Mouse (Mus musculus): Measurements from ENCODE around the gene Hnrnpdl.

Gene Hnrnpdl

DNA sequence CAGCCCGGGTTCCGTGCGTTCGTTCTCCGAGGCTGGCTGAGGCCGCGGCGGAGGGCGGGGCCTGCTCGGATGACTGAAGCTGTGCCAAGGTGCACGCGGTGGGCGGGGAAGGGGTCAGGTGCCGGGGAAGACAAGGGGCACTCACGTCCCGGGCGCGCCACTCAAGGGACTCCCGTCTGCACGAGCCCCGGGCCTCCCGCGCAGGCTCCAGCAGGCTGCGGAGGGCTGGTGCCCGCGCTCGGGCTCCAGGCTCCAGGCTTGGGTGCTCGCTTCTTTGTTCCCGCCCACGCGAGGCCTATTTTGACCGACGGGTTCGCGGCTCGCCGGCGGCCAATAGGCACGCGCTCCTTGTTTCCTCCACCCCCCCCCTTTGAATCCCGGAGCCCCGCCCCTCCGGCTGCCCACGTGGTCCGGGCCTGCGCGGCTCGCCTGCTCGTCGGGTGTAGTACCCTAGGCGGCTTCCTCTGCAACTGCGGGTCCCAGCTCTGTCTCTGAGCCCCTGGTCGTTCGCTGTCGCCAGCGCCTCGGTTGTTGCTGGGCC lies at the start of gene Hnrnpdl, which contains the start of gene Enoph1:
Gene Hnrnpdl, minus strand, starts transcription at position 63 of the 541 bp plus-strand sequence.
Gene Enoph1, plus strand, starts transcription at position 384 of the 541 bp plus-strand sequence.
- peak; percentile 84 for DNase-seq (ENCODE audit: low read depth, low spot score)

DNA sequence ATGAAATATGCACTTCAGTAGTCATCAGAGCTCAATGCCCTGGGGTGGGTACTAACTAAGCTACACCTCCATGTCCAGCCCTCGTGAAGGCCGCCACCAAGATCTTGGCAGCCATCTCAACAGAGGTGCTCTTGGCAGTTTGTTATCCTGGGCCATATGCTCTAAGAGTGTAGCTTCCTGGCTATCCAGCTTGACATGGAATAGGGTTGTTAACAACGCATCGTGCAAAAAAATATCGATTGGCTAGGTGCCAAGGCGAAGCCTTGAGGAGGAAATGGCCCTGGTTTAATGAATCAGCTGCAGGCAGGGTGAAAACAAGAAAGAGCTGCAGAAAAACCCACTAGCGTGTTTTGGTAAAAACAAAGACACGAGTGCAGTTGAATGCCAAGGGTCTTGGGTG lies 45.6 kb upstream of the Hnrnpdl start:
- no peak for DNase-seq (ENCODE audit: low read depth, low spot score)

DNA sequence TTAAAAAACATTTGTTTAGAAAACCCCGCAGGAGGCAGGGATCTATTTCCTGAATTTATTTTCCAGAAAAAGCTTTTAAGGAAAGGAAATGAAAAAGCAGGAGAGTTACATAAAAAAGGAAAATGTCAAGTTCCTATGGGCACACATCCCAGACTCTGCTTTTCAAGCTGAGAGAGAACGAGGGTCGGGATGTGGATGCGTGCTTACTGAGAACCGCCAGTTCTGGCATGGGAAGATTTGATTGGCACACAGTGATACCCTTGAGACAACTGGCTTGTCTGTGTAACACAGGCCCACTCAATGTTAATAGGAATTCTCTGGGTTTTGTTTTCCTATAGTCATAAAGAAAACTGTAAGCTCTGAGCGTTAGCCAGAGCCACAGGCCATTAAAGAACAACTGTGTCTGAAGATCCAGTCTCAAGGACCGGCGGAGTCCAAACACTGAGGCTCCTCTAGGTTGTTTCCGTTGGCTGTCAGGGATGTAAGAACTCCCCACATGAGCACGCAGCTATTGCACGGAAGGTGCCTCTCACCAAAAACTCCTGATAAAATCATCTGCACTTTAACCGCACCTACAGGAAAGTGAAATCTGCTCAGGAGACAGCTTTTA lies 44.6 kb upstream of the Hnrnpdl start:
- DNase-seq (ENCODE audit: low read depth, low spot score): no peak

DNA sequence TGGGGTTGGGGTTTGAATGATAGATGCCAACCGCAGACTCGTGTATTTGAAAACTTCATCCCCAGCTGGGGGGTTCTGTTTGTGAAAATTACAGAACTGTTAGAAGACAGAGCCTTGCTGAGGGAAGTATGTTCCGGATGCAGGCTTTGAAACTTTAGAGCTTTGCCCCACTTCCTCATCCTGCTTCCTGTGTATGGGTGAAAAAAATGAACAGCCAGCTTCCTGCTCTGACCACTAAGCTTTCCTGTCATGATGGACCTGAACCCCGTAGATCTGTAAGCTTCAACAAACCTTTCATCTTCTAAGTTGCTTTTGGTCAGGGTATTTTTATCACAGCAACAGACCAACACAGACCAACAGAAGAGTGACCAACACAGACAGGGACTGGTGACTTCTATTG lies 42.5 kb upstream of the Hnrnpdl start:
- no peak for DNase-seq (ENCODE audit: low read depth, low spot score)

DNA sequence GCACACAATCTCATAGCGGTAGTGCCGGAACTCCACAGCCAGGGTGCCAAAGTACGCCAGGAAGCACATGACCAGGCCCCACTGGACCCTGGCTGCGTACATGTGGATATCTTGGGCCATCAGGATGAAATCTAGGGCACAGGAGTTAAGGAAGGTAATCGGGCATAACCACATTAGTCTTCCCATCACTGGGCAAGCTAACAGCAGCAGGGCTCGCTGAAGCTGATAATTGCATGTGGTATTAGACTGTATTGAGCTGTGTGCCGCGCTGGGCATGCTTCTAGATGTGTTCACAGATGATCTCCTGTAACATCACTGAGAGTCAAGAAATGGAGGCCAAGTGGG lies 40.4 kb upstream of the Hnrnpdl start:
- DNase-seq (ENCODE audit: low read depth, low spot score): no peak

DNA sequence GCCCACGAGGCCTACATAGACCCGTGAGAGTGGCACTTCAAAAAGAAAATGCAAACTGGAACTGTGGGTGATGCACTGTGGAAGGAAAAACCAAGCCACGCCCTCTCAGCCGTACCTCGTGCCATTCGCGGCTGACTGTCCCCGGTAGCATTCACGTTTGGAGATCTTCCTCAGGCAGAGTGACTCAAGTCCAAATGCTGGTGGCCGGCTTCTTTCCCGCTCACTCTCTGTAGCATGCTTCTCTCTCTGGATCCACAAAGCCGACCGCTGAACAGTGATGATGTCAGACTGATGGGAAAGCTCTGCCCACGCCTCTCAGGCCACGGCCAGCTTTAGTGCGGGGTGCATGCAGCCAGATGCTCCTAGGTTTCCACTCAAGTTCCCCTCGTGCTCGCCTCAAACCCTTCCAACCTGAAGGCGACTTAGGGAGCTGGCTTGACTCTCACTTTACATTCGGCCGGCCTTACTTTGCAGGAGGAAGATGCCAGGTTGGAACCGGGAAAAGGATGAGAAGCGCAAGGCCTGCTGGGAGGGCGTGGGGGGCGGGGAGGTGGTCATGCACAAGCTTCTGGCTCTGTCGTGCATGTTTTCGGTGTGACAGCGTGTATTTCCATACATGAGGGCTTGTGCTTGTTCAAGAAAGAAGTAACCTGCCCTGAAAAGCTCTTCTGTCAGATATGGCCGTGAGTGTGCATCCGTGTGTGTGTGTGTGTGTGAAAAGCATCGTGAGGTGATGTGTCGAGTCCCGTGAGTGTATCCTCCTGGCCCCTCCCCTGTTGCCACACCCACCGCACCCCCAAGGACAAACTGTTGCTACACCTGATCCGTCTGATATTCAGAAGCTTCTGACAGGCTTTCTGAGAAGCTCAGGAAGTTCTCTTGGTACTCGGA lies 39.8 kb upstream of the Hnrnpdl start:
- no peak for DNase-seq (ENCODE audit: low read depth, low spot score)

DNA sequence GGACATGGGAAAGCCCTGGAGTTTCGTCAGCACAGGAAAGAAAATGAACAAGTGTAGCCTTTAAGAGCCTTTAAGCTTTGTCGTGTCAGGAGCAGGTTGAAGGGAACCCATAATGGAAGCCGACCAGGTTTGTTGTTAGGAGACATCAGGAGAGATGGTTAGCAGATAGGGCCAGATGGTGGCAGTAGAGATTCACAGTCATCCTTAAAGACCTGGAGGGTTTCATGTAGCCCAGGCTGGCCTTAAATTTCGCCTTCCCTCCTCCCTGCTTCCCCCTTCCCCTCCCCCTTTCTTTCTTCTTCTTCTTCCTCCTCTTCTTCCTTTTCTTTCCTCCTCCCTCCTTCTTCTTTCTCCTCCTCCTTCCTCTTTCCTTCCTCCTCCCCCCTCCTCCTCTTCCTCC lies 35.1 kb upstream of the Hnrnpdl start:
- DNase-seq (ENCODE audit: low read depth, low spot score): no peak

DNA sequence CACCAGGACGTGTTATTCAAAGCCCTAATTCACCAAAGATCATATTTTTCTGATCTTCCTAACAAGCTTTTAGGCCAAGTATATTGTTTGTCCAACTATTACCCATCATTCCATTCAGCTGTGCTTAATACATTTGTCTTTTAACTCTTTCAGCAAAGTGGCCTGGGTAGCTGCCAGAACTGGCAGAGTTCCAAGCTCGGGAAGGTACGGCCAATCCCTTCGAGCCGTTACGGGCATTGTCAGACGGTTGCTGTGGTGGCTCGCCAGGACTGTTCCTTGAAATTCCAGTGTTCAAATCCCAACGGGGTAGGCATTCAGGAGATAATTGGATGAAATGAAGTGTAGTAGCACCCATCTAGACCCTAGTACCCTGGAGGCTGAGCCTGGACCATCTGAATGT lies 33.1 kb upstream of the Hnrnpdl start:
- DNase-seq (ENCODE audit: low read depth, low spot score): no peak

DNA sequence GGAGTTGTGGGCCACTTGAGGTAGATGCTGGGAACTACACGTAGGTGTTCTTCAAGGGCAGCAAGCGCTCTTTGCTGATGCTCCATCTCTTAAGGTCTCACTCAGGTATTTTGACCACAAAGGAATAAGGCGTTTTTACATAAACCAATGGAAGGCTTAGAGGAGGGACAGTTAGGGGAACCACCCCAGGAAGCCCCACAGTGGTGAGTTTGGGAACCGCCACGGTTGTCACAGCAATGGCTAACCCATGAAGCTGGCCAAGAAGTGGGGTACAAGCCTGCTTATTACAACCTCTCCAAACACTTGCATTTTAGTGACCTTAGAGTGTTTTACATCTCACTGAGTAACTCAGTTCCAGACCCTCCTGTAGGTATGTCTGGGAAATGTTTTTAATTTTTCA lies 32.1 kb upstream of the Hnrnpdl start:
- DNase-seq (ENCODE audit: low read depth, low spot score): no peak

DNA sequence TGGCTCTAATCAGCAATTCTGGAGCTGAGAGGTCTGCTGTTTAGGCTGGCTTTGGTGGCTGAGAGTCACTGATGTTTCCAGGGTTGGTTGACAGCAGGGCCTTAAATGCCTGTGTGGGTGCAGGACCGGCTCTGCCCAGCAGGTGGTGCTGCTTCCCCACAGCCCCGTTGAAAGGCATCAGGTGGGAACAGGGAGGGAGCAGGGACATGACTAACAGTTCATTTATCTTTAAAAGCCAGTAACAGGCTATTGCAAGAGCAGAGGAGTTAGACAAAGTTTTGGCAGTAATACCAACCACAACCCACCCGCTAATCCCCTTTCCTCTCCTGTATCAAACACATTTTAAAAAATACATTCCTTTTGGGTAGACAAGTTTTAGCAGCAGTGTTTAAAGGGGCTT lies 30.8 kb upstream of the Hnrnpdl start:
- DNase-seq (ENCODE audit: low read depth, low spot score): peak; percentile 66

DNA sequence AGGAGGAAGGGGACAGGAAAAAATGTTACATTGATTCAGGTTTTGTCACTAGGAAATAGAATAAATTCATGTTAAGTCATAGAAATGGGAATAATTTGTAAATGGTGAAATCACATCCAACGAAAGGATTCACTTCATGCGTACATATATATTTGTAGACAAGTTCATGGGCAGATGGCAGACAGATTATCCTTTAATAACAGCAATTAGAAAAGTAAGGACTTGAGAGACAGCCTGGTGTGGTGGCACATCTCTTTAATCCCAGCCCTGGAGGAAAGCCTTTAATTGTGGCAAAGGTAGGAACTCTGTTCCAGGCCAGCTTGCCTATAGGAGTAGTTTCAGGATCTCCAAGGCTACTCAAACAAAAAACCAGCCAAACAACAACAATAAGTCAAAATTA lies 30.1 kb upstream of the Hnrnpdl start:
- DNase-seq (ENCODE audit: low read depth, low spot score): no peak

DNA sequence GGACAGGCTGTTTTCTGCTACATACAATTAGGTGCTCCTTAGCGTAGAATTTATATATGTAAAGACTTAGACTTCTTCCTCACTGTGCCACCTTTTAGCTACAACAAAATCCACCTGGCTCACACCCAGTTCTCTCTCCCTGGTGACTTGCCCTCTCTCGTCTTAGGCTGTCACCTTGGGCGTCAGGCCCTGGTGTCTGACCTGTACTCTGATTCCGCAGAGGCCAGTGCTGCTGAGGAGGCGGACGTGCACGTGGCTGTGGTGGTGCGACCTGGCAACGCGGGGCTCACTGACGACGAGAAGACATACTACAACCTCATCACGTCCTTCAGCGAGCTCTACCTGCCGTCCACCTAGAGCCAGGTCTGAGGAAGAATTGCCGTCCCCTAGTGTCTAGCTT lies 28.1 kb upstream of the Hnrnpdl start:
- DNase-seq (ENCODE audit: low read depth, low spot score): no peak

DNA sequence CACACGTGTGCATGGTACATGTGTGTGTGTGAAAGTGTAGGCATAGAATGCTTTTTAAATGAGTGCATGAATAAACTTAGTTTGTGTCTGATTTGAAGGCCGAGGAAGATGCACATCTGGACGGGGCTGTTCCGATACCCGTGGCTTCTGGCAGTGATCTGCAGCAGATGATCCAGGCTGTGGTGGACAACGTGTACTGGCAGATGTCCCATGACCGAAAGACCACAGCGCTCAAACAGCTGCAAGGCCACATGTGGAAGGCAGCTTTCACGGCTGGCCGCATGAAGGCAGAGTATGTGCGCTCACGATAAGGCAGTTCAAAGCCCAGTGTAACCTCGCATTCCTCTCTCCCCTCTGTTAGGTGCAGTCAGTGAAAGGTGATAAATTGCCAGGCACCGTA lies 21.4 kb upstream of the Hnrnpdl start:
- DNase-seq (ENCODE audit: low read depth, low spot score): no peak

DNA sequence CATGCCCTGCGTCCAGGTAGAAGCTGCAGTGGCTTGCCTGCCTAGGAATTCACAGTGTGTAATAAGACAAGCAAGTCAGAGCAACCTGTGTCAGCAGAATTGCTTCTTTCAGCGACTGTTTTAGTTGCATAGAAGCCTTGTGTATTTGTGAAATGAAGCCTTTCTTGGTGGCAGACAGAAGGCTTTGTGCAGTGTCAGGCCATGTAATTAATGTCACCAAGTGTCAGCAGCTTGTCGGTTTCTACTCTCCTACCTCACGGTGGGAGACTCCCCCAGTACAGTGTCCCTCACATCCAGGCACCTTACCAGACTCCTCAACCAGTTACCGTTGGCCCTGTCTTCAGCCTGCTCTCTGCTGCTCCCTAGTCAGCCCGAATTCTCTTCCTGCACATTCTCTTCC lies 19.9 kb upstream of the Hnrnpdl start:
- DNase-seq (ENCODE audit: low read depth, low spot score): no peak

DNA sequence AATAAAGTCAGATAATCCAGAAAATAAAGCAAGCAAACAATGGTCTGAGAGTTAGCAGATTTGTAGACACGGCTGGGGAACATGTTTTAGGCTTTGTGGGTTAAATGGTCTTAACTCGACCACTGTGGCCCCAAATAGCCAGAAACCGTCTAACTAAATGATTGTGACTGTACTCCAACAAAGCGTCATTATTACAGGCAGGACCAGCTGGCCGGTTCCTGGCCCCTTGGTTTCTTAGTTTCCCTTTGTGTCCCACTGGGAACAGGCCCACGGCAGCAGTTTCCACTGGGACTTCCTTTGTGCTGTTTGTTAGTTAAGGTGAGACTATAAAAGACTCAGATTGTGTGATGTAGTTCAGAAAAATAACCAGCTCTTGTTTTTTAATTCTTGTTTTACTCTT lies 19.3 kb upstream of the Hnrnpdl start:
- DNase-seq (ENCODE audit: low read depth, low spot score): no peak

DNA sequence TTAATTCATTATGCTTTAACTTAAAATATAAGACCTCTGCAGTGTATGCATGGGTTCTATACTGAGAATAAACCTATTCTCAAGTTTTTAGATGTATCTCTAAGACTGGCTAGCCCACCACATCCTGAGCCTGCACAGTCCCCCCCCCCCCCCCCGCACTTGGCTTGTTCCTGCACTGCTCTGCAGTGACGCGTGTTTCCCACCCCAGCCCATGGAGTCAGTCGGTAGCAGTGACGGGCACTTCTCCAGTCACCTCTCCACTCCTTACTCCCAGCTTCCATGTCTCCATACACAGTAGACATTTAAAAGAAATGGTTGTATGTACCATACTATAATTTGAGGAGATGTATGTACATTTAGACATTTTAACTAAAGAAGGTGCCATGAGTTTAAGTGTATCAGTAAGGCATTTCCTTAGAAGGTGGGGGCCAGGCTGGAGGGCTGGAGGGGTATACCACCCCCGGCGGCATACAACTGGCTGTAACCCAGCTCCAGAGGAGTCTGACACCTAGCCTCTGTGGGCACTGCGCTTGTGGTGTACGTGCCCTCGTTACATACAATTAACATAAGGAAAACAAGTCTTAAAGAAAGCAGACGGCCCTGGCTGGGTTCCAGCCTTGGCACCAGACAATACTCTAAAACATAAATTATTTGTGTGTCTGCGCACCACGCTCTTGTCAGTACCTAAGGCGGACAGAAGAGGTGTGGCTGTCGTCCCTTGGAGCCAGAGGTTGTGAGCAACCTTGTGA lies 18.2 kb upstream of the Hnrnpdl start:
- no peak for DNase-seq (ENCODE audit: low read depth, low spot score)

DNA sequence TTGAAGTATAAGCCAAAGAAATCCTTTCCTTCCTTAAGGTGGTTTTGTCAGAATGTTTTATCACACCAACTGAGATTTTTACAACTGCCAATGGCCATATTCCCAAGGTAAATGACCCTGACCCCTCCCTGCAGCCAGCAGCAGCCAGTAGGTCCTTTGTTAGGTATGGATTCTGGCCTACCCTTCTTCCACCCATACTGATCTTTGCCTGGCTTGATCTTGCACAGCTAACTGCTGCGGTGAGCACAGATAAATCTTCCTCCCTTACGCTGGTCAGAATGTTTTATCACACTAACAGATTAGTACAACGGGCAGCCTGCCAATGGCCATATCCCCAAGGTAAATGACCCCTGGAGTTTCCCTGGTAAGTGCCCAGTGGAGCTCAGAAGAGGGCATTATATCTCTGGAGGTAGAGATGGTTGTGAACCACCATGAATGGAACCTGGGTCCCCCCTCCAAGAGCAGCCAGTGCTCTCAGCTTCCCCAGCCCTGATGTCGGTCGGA lies 16.5 kb upstream of the Hnrnpdl start:
- no peak for DNase-seq (ENCODE audit: low read depth, low spot score)

DNA sequence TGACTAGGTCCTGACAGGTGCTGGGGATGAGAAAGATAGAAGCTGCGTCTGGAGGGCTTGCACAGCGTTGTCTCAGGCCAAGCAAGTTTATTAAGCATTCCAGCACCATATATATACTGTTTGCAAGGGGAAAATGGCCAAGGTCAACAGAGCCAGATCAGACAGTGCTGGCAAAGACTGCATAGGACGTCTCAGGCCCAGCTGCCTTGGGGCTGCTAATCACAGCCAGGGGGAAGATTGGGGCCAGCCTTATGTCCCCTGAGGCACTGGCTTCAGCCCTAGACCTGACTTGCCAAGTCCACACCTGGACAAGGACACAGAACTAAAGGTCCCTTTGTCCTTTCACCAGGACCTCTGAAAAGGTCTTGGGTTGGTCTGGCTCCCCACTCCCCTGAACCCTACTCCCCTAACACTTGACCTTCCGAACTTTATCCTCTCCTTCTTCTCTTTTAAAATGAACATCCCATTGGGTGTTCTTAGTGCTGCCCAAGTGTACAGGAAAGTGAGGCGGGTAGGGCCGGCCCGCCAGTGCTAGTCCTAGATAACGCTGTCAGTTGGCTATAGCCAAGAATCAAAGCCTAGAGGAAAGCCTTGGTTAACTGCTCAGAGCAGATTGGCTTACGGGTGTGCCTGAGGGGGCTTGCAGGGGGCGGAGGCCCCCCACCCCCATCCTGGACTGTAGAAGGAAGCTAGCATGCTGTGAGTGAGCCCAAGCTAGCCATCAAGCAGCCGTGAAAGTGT lies 15.5 kb upstream of the Hnrnpdl start:
- DNase-seq (ENCODE audit: low read depth, low spot score): no peak

DNA sequence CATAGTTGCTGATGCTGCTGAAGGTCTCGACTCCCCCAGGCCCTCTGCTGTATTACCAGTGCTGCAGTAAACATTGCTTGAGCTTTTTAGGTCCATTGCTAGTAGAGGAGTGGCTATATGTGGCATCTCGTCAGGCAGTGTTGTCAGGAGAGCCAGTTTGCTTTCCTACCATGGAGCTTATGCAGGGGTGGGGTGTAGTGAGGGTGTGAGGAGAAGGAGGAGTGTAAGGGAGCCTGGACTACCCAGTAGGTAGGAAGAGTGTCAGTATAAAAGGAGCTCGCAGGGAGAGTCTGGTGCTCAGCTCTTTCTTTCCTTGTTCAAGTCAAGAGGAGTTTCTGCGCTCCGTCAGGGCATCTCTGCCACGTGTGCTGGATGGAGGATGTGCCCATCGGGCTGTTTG lies 13.3 kb upstream of the Hnrnpdl start:
- DNase-seq (ENCODE audit: low read depth, low spot score): no peak

DNA sequence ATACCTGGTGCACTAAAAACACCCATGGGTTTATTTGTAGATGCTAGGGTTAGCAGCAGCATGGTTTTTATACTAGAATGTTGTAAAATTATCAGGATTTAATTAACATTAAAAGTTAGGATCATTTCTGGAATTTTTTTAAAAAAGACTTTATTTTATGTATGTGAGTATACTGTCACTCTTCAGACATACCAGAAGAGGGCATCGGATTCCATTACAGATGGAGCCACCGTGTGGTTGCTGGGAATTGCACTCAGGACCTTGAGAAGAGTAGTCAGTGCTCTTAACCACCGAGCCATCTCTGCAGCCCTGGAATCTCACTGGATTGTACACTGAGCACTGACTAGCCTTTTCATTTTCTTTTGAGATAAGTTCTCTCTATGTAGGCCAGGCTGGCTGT lies 10.4 kb upstream of the Hnrnpdl start:
- no peak for DNase-seq (ENCODE audit: low read depth, low spot score)

DNA sequence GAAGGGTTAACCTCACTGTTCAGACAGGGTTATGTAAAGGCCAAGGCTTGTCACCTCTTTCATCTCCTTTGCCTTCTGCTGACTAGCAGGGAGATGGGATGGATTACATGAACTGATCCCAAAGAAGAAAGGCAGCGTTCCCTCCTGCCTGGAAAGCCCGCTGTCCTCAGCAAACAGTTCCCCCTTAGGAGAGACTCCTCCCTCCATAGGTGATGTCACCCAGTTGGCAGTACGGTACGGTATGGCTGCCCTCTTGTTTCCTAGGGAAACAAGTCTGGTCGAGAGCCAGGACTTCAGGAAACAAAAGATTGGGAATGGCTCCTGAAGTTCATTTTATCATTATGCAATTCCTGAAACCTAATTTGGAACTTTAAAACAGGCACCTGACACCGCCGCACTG lies 8.4 kb upstream of the Hnrnpdl start:
- no peak for DNase-seq (ENCODE audit: low read depth, low spot score)
